Mouse (Mus musculus): ENCODE results near the gene Zfp607b. TPM values are rescaled to one million over a fixed set of nuclear protein-coding genes. Genes with fewer than 3 reads are reported as not detected.
A peak's percentile ranks its signal among the peaks of the same experiment; 100 is the strongest.

Zfp607b gene
- polyA plus RNA-seq, 1 experiment from 2014 or later = 0.83 TPM

GRCm38 (mm10) chr7:27685681-27686080 lies 3.5 kb upstream of the Zfp607b start:
- H3K36me3 ChIP-seq = no peaks in the 10 kb centered on the region
- DNase-seq (no peak), ATAC-seq (ENCODE audit: low read depth) (no peak)
- WGBS (ENCODE audit: insufficient replicate concordance) = under 1% methylated on average over 6 of the region's 6 CpGs
- no peak overlapping the region for H3K9ac ChIP-seq
- H3K4me3 ChIP-seq (replicated peaks) = no peak overlapping the region
- 0 out of 2 replicates have a peak, but pooled peaks cover 7% of the 10 kb centered on the region for H3K27me3 ChIP-seq
- H3K4me2 ChIP-seq = no peak overlapping the region
- peaks cover 18% of the 10 kb centered on the region for H3K4me1 ChIP-seq (replicated peaks)
- no peak overlapping the region for H3K27ac ChIP-seq
- no peaks in the 10 kb centered on the region for H3K9me3 ChIP-seq (replicated peaks)

GRCm38 (mm10) chr7:27687043-27687442 lies 2.1 kb upstream of the Zfp607b start:
- 83% methylated on average over 1 of the region's 1 CpGs for WGBS (ENCODE audit: insufficient replicate concordance)
- Histone ChIP-seq H3K4me3 (replicated peaks) (no peak overlapping the region), H3K9ac (no peak overlapping the region), H3K4me1 (replicated peaks) (peaks cover 18% of the 10 kb centered on the region), H3K27me3 (0 out of 2 replicates have a peak, but pooled peaks cover 7% of the 10 kb centered on the region), H3K9me3 (replicated peaks) (no peaks in the 10 kb centered on the region), H3K4me2 (no peak overlapping the region), H3K36me3 (no peaks in the 10 kb centered on the region), H3K27ac (no peak overlapping the region)
- ATAC-seq (ENCODE audit: low read depth) = no peak
- DNase-seq = no peak

DNA sequence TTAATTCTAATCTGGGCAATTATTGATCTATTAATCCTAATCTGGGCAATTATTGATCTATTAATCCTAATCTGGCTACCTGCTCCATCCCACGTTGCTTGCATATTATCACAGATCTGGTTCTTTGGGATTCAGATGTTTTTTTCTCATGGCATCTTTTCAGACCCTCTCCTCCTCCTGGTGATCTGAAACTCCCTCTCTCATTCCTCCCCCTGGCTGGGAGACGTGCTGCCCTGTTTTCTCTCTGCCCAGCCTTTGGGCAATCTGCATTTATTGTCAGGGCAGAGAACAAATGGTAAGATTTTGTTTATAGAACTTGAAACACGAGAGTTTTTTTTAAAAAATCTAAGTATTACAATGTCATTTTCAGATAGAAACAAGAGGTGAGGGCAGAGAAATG lies 1.3 kb upstream of the Zfp607b start:
- Histone ChIP-seq H3K36me3 (no peaks in the 10 kb centered on the region), H3K27ac (no peak overlapping the region), H3K27me3 (0 out of 2 replicates have a peak, but pooled peaks cover 7% of the 10 kb centered on the region), H3K9me3 (replicated peaks) (no peaks in the 10 kb centered on the region), H3K4me1 (replicated peaks) (peaks cover 18% of the 10 kb centered on the region), H3K4me3 (replicated peaks) (peak overlapping the region; percentile 63; the same call in 1 of the 2 replicates), H3K9ac (peak overlapping the region; percentile 75), H3K4me2 (peak overlapping the region; percentile 79)
- DNase-seq (no peak), ATAC-seq (ENCODE audit: low read depth) (no peak)
- 62% methylated on average over 3 of the region's 3 CpGs for WGBS (ENCODE audit: insufficient replicate concordance)

GRCm38 (mm10) chr7:27688246-27688788 lies 823 bp upstream of the Zfp607b start:
- H3K4me2 ChIP-seq = peak overlapping the region; percentile 79
- H3K27me3 ChIP-seq = 0 out of 2 replicates have a peak, but pooled peaks cover 7% of the 10 kb centered on the region
- peak overlapping the region; percentile 75 for H3K9ac ChIP-seq
- no peak for ATAC-seq (ENCODE audit: low read depth)
- H3K9me3 ChIP-seq (replicated peaks) = no peaks in the 10 kb centered on the region
- peak overlapping the region; percentile 63 for H3K4me3 ChIP-seq (replicated peaks)
- H3K4me1 ChIP-seq (replicated peaks) = peaks cover 18% of the 10 kb centered on the region
- peak overlapping the region; percentile 62; the same call in 1 of the 2 replicates for H3K27ac ChIP-seq
- no peaks in the 10 kb centered on the region for H3K36me3 ChIP-seq
- 33% methylated on average over 14 of the region's 14 CpGs for WGBS (ENCODE audit: insufficient replicate concordance)
- DNase-seq = no peak

DNA sequence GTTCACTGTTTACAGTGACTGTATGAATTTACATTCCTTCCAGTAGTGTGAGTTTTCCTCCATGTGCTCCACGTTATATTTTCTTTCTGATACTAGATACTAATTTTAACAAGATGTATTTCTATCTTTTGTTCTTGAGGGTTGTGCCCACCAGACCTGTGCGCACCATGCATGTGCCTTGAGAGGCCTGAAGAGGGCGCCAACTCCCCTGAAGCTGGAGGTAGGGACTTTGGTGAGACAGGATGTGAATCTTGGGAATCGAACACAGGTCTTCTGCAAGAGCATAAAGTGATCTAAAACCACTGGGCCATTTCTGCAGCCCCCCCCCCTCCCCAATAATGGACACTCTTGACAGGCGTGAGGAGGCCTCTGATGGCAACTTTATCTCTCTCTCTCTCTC lies 1.9 kb downstream of the Zfp607b start:
- Histone ChIP-seq H3K27ac (no peak overlapping the region), H3K4me1 (replicated peaks) (peaks cover 18% of the 10 kb centered on the region), H3K9ac (no peak overlapping the region), H3K9me3 (replicated peaks) (no peaks in the 10 kb centered on the region), H3K4me3 (replicated peaks) (no peak overlapping the region), H3K4me2 (no peak overlapping the region), H3K36me3 (no peaks in the 10 kb centered on the region), H3K27me3 (no peaks in the 10 kb centered on the region)
- DNase-seq = peak; percentile 15
- no peak for ATAC-seq (ENCODE audit: low read depth)
- WGBS (ENCODE audit: insufficient replicate concordance) = 30% methylated on average over 5 of the region's 5 CpGs

- H3K4me1 ChIP-seq (replicated peaks) = no peaks in the 10 kb centered on the region
- WGBS (ENCODE audit: insufficient replicate concordance) = 54% methylated on average over 3 of the region's 3 CpGs
- H3K27ac ChIP-seq = no peak overlapping the region
- H3K9ac ChIP-seq = no peak overlapping the region
- DNase-seq (no peak), ATAC-seq (ENCODE audit: low read depth) (no peak)
- no peaks in the 10 kb centered on the region for H3K36me3 ChIP-seq
- no peak overlapping the region for H3K4me3 ChIP-seq (replicated peaks)
- H3K4me2 ChIP-seq = no peak overlapping the region
- no peaks in the 10 kb centered on the region for H3K27me3 ChIP-seq
- no peaks in the 10 kb centered on the region for H3K9me3 ChIP-seq (replicated peaks)
These were observed 7.6 kb downstream of the Zfp607b start for GRCm38 (mm10) chr7:27696711-27697110.

DNA sequence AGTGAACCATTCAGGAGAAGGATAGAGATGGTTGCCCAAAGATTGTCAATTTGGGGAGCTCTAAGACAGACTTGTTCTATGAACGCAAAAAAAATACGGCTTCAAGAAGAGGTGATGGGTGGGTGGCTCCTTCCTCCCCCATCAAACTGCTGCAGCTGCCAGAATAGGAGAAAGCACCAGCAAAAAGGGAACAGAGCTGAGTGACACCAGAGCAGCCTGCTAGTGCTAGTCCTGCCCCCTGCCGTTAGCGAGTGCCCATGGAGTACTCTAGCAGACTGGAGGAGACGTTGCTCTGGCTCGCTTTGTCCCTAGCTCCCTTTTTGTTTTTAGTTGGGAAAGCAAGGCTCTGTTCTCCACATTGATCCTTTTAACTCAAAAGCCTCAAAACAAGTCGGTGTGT lies 21.3 kb downstream of the Zfp607b start:
- Histone ChIP-seq H3K9me3 (replicated peaks) (peaks cover 5% of the 10 kb centered on the region; the same call in 1 of the 2 replicates), H3K27ac (no peak overlapping the region), H3K9ac (no peak overlapping the region), H3K36me3 (no peaks in the 10 kb centered on the region), H3K4me3 (replicated peaks) (no peak overlapping the region), H3K27me3 (no peaks in the 10 kb centered on the region), H3K4me1 (replicated peaks) (no peaks in the 10 kb centered on the region), H3K4me2 (no peak overlapping the region)
- 68% methylated on average over 7 of the region's 7 CpGs for whole genome bisulfite sequencing (ENCODE audit: insufficient replicate concordance)
- ATAC-seq (ENCODE audit: low read depth) (no peak), DNase-seq (no peak)

DNA sequence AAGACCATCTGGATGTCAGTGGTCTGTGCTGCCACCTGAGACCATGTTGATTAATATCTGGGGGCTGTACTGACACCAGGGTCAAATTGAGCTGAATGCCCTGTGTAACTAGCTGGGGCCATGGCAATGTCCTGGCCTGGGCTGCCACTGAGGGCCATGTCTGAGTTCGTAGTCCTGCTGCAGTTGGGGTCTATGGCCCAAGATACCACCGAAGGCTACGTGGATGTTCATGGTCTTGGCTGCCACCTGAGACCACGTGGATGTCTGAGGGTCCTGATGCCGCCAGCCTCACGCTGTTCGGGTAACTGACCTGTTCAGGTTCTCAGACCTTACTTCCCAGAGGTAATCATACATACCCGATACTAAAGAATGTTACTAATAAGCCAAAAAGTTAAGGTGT lies 32.8 kb downstream of the Zfp607b start:
- no peaks in the 10 kb centered on the region for H3K9me3 ChIP-seq (replicated peaks)
- H3K36me3 ChIP-seq = no peaks in the 10 kb centered on the region
- H3K4me2 ChIP-seq = no peak overlapping the region
- DNase-seq = no peak
- H3K4me1 ChIP-seq (replicated peaks) = no peaks in the 10 kb centered on the region
- H3K27me3 ChIP-seq = no peaks in the 10 kb centered on the region
- WGBS (ENCODE audit: insufficient replicate concordance) = 77% methylated on average over 8 of the region's 8 CpGs
- H3K27ac ChIP-seq = no peak overlapping the region
- H3K4me3 ChIP-seq (replicated peaks) = no peak overlapping the region
- ATAC-seq (ENCODE audit: low read depth) = no peak
- no peak overlapping the region for H3K9ac ChIP-seq

- Histone ChIP-seq H3K9me3 (replicated peaks) (no peaks in the 10 kb centered on the region), H3K36me3 (no peaks in the 10 kb centered on the region), H3K27ac (no peak overlapping the region), H3K4me3 (replicated peaks) (no peak overlapping the region), H3K27me3 (no peaks in the 10 kb centered on the region), H3K4me2 (no peak overlapping the region), H3K4me1 (replicated peaks) (no peaks in the 10 kb centered on the region), H3K9ac (no peak overlapping the region)
- ATAC-seq (ENCODE audit: low read depth) (no peak), DNase-seq (peak; percentile 15)
- 37% methylated on average over 12 of the region's 12 CpGs for WGBS (ENCODE audit: insufficient replicate concordance)
These were observed 36.7 kb downstream of the Zfp607b start for GRCm38 (mm10) chr7:27725566-27726538.

- H3K4me1 ChIP-seq (replicated peaks) = peaks cover 9% of the 10 kb centered on the region
- no peaks in the 10 kb centered on the region for H3K36me3 ChIP-seq
- H3K9me3 ChIP-seq (replicated peaks) = no peaks in the 10 kb centered on the region
- no peak for DNase-seq
- WGBS (ENCODE audit: insufficient replicate concordance) = 61% methylated on average over 2 of the region's 2 CpGs
- no peaks in the 10 kb centered on the region for H3K27me3 ChIP-seq
- no peak for ATAC-seq (ENCODE audit: low read depth)
- H3K9ac ChIP-seq = no peak overlapping the region
- H3K4me3 ChIP-seq (replicated peaks) = no peak overlapping the region
- no peak overlapping the region for H3K27ac ChIP-seq
- H3K4me2 ChIP-seq = no peak overlapping the region
These were observed 38.3 kb downstream of the Zfp607b start for GRCm38 (mm10) chr7:27727471-27727870.

- peak within 1 kb of the TSS; percentile 74 for H3K4me3 ChIP-seq (replicated peaks)
- no peaks in the 10 kb centered on the region for H3K27me3 ChIP-seq
- H3K27ac ChIP-seq = peak within 1 kb of the TSS; percentile 87
- DNase-seq = peak; percentile 75
- peak; percentile 92 for ATAC-seq (ENCODE audit: low read depth)
- under 1% methylated on average over 35 of the region's 35 CpGs for WGBS (ENCODE audit: insufficient replicate concordance)
- peak within 1 kb of the TSS; percentile 78 for H3K9ac ChIP-seq
- H3K4me1 ChIP-seq (replicated peaks) = peaks cover 20% of the 10 kb centered on the region
- H3K4me2 ChIP-seq = peak within 1 kb of the TSS; percentile 83
- no peaks in the 10 kb centered on the region for H3K9me3 ChIP-seq (replicated peaks)
- H3K36me3 ChIP-seq = no peaks in the 10 kb centered on the region
These were observed 42.2 kb downstream of the Zfp607b start, which contains the start of gene Zfp60 for GRCm38 (mm10) chr7:27731281-27731883. Zfp60 (plus strand) TSS chr7:27731389.

Measured in liver, embryonic 13.5 days (tissue).